Mouse (Mus musculus) MEL (cell line): ENCODE measurements around the gene Ddx56.

Experiments used
- CTCF ChIP-seq, 3 experiments: IDR thresholded peaks in 2 of 3; conservative IDR thresholded peaks in 1 of 3; 2 replicates each; pipeline ENCODE4 v1.5.1; 2011 to 2012; ENCODE audit warnings: low read length in 3 of 3, low read depth in 2 of 3, mild to moderate bottlenecking in 2 of 3, improper control_type of control experiment in 1 of 3, inconsistent platforms in 1 of 3, mixed read lengths in 1 of 3, moderate library complexity in 1 of 3; ENCODE audit not compliant: control insufficient read depth in 1 of 3, insufficient read depth in 1 of 3, poor library complexity in 1 of 3, severe bottlenecking in 1 of 3
- ELF1 ChIP-seq: IDR thresholded peaks from 2 replicates; pipeline ENCODE4 v1.6.1; 2014; ENCODE audit warnings: low read depth, mild to moderate bottlenecking, inconsistent platforms, low read length, improper control_type of control experiment, moderate library complexity
- JUND ChIP-seq: IDR thresholded peaks from 2 replicates; pipeline ENCODE4 v1.6.1; 2011; ENCODE audit warnings: low read depth, mild to moderate bottlenecking, improper control_type of control experiment, low read length
- MAFK ChIP-seq: IDR thresholded peaks from 2 replicates; pipeline ENCODE4 v1.6.1; 2011; ENCODE audit warnings: low read depth, mild to moderate bottlenecking, low read length, improper control_type of control experiment, borderline replicate concordance
- POLR2AphosphoS5 ChIP-seq: IDR thresholded peaks from 2 replicates; pipeline ENCODE4 v1.6.1; 2012; ENCODE audit warnings: low read depth, borderline replicate concordance, mild to moderate bottlenecking, inconsistent platforms, low read length, moderate library complexity, mixed read lengths
- SMC3 ChIP-seq: IDR thresholded peaks from 2 replicates; pipeline ENCODE4 v1.6.1; 2011; ENCODE audit warnings: low read depth, low read length, improper control_type of control experiment
- UBTF ChIP-seq: IDR thresholded peaks from 2 replicates; pipeline ENCODE4 v1.6.1; 2012; ENCODE audit warnings: low read depth, mild to moderate bottlenecking, inconsistent platforms, low read length, improper control_type of control experiment, moderate library complexity, borderline replicate concordance; ENCODE audit not compliant: insufficient read depth

- no peak for TF ChIP-seq ELF1
- no peak for TF ChIP-seq MAFK
- TF ChIP-seq POLR2AphosphoS5: no peak
- TF ChIP-seq JUND: no peak
- TF ChIP-seq UBTF: no peak
- TF ChIP-seq CTCF (IDR thresholded peaks at IDR 0.05 in 2 of 3, conservative IDR thresholded peaks at IDR 0.05 in 1 of 3; ENCODE audit: control insufficient read depth in 1 of 3, insufficient read depth in 1 of 3, low read depth in 2 of 3, low read length in 3 of 3, poor library complexity in 1 of 3, severe bottlenecking in 1 of 3): no peak
- no peak for TF ChIP-seq SMC3
Measured at GRCm38 (mm10) chr11:6299435-6299834, 31.9 kb upstream of the Ddx56 start.
